Mouse (Mus musculus): ENCODE results near the gene Kcnq1. TPM values are rescaled to one million over a fixed set of nuclear protein-coding genes. Genes with fewer than 3 reads are reported as not detected.

The Kcnq1 gene
- total and polyA plus RNA-seq, 2 experiments from 2014 or later = 1.00 to 2.0 TPM

- Histone ChIP-seq H3K4me1 (ENCODE audit: insufficient read depth) (no peaks in the 10 kb centered on the region), H3K9me3 (ENCODE audit: low read length) (no peaks in the 10 kb centered on the region), H3K27me3 (ENCODE audit: insufficient read depth, low read length) (no peaks in the 10 kb centered on the region), H3K9ac (no peak overlapping the region), H3K4me3 (ENCODE audit: low read depth, low read length) (no peak overlapping the region), H3K4me2 (ENCODE audit: low read depth) (no peak overlapping the region), H3K27ac (ENCODE audit: low read depth, low read length) (no peak overlapping the region), H3K36me3 (ENCODE audit: insufficient read depth) (no peaks in the 10 kb centered on the region)
- ATAC-seq = no peak
- no peak for TF ChIP-seq CTCF (IDR thresholded peaks at IDR 0.05; ENCODE audit: low read depth)
- 77% methylated on average over 5 of the region's 5 CpGs for WGBS
- DNase-seq = no peak
Observed at GRCm38 (mm10) chr7:143318512-143318911, 212.3 kb downstream of the Kcnq1 start.

DNA sequence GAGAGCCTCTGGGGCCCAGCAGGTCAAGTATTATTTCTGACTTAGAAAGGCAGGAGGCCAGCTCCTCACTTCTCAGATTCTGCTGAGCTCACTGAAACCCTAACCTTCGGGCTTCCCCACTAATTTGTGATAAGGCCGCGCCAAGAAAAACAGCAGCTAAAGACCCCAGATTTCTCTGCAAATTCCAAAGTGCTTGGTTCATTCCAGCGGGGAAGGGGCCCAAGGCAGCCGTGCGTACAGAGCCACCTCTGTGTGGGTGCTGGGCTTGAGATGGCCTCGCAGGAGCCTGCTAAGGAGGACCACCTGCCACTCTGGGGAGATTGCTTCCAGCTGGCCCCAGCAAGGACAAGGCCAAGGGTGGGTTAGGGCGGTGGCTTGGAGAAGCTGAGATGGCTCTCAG, 214.2 kb downstream of the Kcnq1 start:
- no peak for DNase-seq
- 79% methylated on average over 8 of the region's 8 CpGs for WGBS
- H3K36me3 ChIP-seq (ENCODE audit: insufficient read depth) = no peaks in the 10 kb centered on the region
- no peak overlapping the region for H3K27ac ChIP-seq (ENCODE audit: low read depth, low read length)
- TF ChIP-seq CTCF (IDR thresholded peaks at IDR 0.05; ENCODE audit: low read depth) = no peak
- H3K4me1 ChIP-seq (ENCODE audit: insufficient read depth) = no peaks in the 10 kb centered on the region
- no peak overlapping the region for H3K9ac ChIP-seq
- no peak for ATAC-seq
- no peak overlapping the region for H3K4me3 ChIP-seq (ENCODE audit: low read depth, low read length)
- H3K27me3 ChIP-seq (ENCODE audit: insufficient read depth, low read length) = no peaks in the 10 kb centered on the region
- no peak overlapping the region for H3K4me2 ChIP-seq (ENCODE audit: low read depth)
- H3K9me3 ChIP-seq (ENCODE audit: low read length) = no peaks in the 10 kb centered on the region

DNA sequence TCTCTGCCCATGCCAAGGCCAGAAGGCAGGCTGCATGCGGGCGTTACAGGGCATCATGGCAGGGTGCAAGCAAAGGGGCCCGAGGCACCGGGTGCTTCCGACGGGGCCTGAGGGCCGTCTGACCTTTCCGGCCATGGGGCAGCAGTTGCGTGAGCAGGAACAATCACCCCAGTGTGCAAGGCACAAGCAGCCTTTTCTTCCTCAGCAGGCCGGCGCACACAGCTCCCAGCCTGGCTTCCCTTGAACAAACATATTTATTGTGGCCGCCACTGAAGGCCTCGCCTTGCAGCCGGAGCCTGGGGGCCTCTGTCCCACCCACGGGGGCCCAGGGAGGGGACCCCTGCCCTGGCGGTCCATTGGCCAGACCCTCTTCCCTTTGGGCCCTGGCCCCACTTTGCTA, 218.9 kb downstream of the Kcnq1 start:
- Histone ChIP-seq H3K4me3 (ENCODE audit: low read depth, low read length) (no peak overlapping the region), H3K4me1 (ENCODE audit: insufficient read depth) (no peaks in the 10 kb centered on the region), H3K4me2 (ENCODE audit: low read depth) (no peak overlapping the region), H3K27me3 (ENCODE audit: insufficient read depth, low read length) (no peaks in the 10 kb centered on the region), H3K36me3 (ENCODE audit: insufficient read depth) (no peaks in the 10 kb centered on the region), H3K27ac (ENCODE audit: low read depth, low read length) (no peak overlapping the region), H3K9ac (no peak overlapping the region), H3K9me3 (ENCODE audit: low read length) (no peaks in the 10 kb centered on the region)
- no peak for TF ChIP-seq CTCF (IDR thresholded peaks at IDR 0.05; ENCODE audit: low read depth)
- DNase-seq (no peak), ATAC-seq (no peak)
- WGBS = 54% methylated on average over 16 of the region's 16 CpGs

DNA sequence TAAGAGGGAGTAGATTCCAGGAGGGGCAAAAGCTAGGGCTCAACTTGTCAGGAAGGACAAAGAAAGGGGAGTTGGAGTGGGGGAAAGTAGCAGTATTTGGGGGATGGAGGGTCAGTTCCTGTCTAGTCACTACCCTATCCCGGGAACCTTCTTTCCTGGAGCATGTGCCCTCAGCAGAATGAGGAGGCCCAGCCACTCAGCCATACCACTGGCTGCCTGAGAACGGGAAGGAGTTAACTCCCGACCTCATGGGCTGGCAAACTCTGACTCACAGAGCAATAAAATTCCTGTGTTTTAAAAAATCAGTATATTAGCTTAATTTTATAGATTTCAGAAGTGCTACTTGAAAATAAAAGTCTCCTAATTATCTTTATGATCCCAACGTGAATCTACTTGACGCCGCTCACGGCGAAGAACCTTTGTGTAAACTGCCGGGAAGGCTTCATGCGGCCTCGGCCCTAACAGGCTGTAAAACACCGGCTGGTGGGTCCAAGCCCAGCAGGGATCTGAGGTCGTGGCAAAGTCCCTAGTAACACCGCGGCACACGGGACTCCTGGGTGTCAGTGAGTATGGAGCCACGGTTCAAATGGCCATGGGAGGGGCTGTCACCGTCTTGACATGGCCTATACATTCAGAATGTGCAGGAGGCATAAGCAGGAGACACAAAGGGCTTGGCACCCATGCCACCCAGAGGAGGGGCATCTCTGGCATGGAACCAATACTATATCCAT, 222.2 kb downstream of the Kcnq1 start:
- H3K27ac ChIP-seq (ENCODE audit: low read depth, low read length) = no peak overlapping the region
- no peaks in the 10 kb centered on the region for H3K4me1 ChIP-seq (ENCODE audit: insufficient read depth)
- no peak overlapping the region for H3K4me3 ChIP-seq (ENCODE audit: low read depth, low read length)
- H3K9ac ChIP-seq = no peak overlapping the region
- no peaks in the 10 kb centered on the region for H3K36me3 ChIP-seq (ENCODE audit: insufficient read depth)
- 68% methylated on average over 18 of the region's 18 CpGs for WGBS
- H3K4me2 ChIP-seq (ENCODE audit: low read depth) = no peak overlapping the region
- H3K27me3 ChIP-seq (ENCODE audit: insufficient read depth, low read length) = 0 out of 2 replicates have a peak, but pooled peaks cover 5% of the 10 kb centered on the region
- no peaks in the 10 kb centered on the region for H3K9me3 ChIP-seq (ENCODE audit: low read length)
- no peak for ATAC-seq
- no peak for TF ChIP-seq CTCF (IDR thresholded peaks at IDR 0.05; ENCODE audit: low read depth)
- DNase-seq = no peak

GRCm38 (mm10) chr7:143329110-143329810, 223.1 kb downstream of the Kcnq1 start:
- Histone ChIP-seq H3K9me3 (ENCODE audit: low read length) (no peaks in the 10 kb centered on the region), H3K4me3 (ENCODE audit: low read depth, low read length) (no peak overlapping the region), H3K36me3 (ENCODE audit: insufficient read depth) (no peaks in the 10 kb centered on the region), H3K27me3 (ENCODE audit: insufficient read depth, low read length) (0 out of 2 replicates have a peak, but pooled peaks cover 5% of the 10 kb centered on the region), H3K9ac (no peak overlapping the region), H3K4me1 (ENCODE audit: insufficient read depth) (no peaks in the 10 kb centered on the region), H3K27ac (ENCODE audit: low read depth, low read length) (no peak overlapping the region), H3K4me2 (ENCODE audit: low read depth) (no peak overlapping the region)
- 72% methylated on average over 14 of the region's 14 CpGs for WGBS
- DNase-seq (no peak), ATAC-seq (peak; percentile 55)
- TF ChIP-seq CTCF (IDR thresholded peaks at IDR 0.05; ENCODE audit: low read depth) = no peak

DNA sequence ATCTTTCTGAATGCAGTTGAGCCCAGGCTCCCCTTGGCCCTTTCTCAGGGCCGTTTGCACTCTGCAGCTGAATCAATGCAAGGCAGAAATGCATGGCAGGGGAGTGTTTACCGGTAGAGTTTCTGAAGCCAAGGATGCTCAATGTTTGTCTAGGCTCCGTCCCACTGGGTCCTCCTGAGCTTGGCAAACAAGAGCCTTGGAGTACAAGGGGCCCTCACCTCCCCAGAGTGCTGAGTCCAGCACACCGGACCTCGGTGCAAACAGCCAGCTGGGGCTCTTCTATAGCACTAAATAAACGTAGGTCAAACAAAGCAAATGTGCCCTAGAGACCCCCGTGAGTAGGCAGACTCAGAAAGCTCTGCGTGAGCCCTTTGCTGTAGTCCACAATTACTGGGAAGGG, 226.9 kb downstream of the Kcnq1 start:
- Histone ChIP-seq H3K4me1 (ENCODE audit: insufficient read depth) (no peaks in the 10 kb centered on the region), H3K4me2 (ENCODE audit: low read depth) (no peak overlapping the region), H3K4me3 (ENCODE audit: low read depth, low read length) (no peak overlapping the region), H3K27me3 (ENCODE audit: insufficient read depth, low read length) (0 out of 2 replicates have a peak, but pooled peaks cover 5% of the 10 kb centered on the region), H3K27ac (ENCODE audit: low read depth, low read length) (no peak overlapping the region), H3K9ac (no peak overlapping the region), H3K36me3 (ENCODE audit: insufficient read depth) (no peaks in the 10 kb centered on the region), H3K9me3 (ENCODE audit: low read length) (no peaks in the 10 kb centered on the region)
- TF ChIP-seq CTCF (IDR thresholded peaks at IDR 0.05; ENCODE audit: low read depth) = no peak
- ATAC-seq (no peak), DNase-seq (no peak)
- 66% methylated on average over 8 of the region's 8 CpGs for WGBS

- no peak for TF ChIP-seq CTCF (IDR thresholded peaks at IDR 0.05; ENCODE audit: low read depth)
- ATAC-seq = no peak
- no peak for DNase-seq
- H3K4me3 ChIP-seq (ENCODE audit: low read depth, low read length) = no peak overlapping the region
- no peaks in the 10 kb centered on the region for H3K4me1 ChIP-seq (ENCODE audit: insufficient read depth)
- H3K9ac ChIP-seq = no peak overlapping the region
- no peaks in the 10 kb centered on the region for H3K36me3 ChIP-seq (ENCODE audit: insufficient read depth)
- WGBS = 68% methylated on average over 4 of the region's 4 CpGs
- no peaks in the 10 kb centered on the region for H3K9me3 ChIP-seq (ENCODE audit: low read length)
- H3K27ac ChIP-seq (ENCODE audit: low read depth, low read length) = no peak overlapping the region
- 0 out of 2 replicates have a peak, but pooled peaks cover 5% of the 10 kb centered on the region for H3K27me3 ChIP-seq (ENCODE audit: insufficient read depth, low read length)
- H3K4me2 ChIP-seq (ENCODE audit: low read depth) = no peak overlapping the region
Observed at GRCm38 (mm10) chr7:143333604-143334003, 227.4 kb downstream of the Kcnq1 start.
